14 mouse cellular contexts compared by ENCODE assay signal in genomic region chr13:44977059-44977458, GRCm38 (mm10). TPM values are rescaled to one million over a fixed set of nuclear protein-coding genes. Genes with fewer than 3 reads are reported as not detected.
A peak's percentile ranks its signal among the peaks of the same experiment; 100 is the strongest.
DNase-seq lines count a peak whose midpoint lies in the region; ATAC-seq and TF ChIP-seq lines count a peak whose summit lies in the region.
"Had no signal": no experiment of that assay in that cellular context is flagged by ENCODE, and none has a peak within 500 bp of the region (broad histone marks: within the 10 kb centered on the region; RNA-seq: fewer than 3 reads in every experiment).

No protein-coding gene starts in this region.

- no peak for TF ChIP-seq POLR2A in heart, adult 2 months (IDR thresholded peaks at IDR 0.05; ENCODE audit: insufficient read depth, low read depth, low read length)

- DNase-seq in midbrain, embryonic 11.5 days (ENCODE audit: low spot score, missing footprints) = peak; percentile 86
- no peak for DNase-seq in midbrain, embryonic 10.5 days (ENCODE audit: low spot score)
- DNase-seq in forebrain, postnatal 0 days = peak; percentile 50
- peak; percentile 74 for DNase-seq in midbrain, embryonic 14.5 days
- peak; percentile 59 for DNase-seq in retina, postnatal 1 day
- no peak for DNase-seq in heart, adult 2 months
- DNase-seq in gastrocnemius, adult 18-20 months (ENCODE audit: low spot score) = no peak
- DNase-seq: cerebellum, adult 18-20 months had no signal

- H3K4me3 ChIP-seq in midbrain, embryonic 11.5 days (ENCODE audit: low read depth, low read length) = no peak overlapping the region
- no peak overlapping the region for H3K4me3 ChIP-seq in midbrain, embryonic 10.5 days
- no peak overlapping the region for H3K4me3 ChIP-seq in forebrain, postnatal 0 days (ENCODE audit: low read depth, low read length)
- H3K4me3 ChIP-seq in midbrain, embryonic 14.5 days (replicated peaks; ENCODE audit: low read depth, low read length) = no peak overlapping the region
- no peak overlapping the region for H3K4me3 ChIP-seq in heart, adult 2 months
- H3K4me3 ChIP-seq: erythroblast, embryonic 14.5 days; kidney, embryonic 15.5 days; lung, embryonic 15.5 days; myocyte had no signal

- H3K27ac ChIP-seq in midbrain, embryonic 11.5 days (ENCODE audit: low read depth, low read length) = no peak overlapping the region
- no peak overlapping the region for H3K27ac ChIP-seq in midbrain, embryonic 10.5 days (replicated peaks)
- H3K27ac ChIP-seq in forebrain, postnatal 0 days (ENCODE audit: low read depth, low read length) = peak overlapping the region; percentile 36
- peak overlapping the region; percentile 58 for H3K27ac ChIP-seq in midbrain, embryonic 14.5 days (replicated peaks; ENCODE audit: low read depth, low read length)
- H3K27ac ChIP-seq in heart, adult 2 months = no peak overlapping the region
- H3K27ac ChIP-seq: kidney, embryonic 15.5 days; lung, embryonic 15.5 days had no signal

- no peaks in the 10 kb centered on the region for H3K27me3 ChIP-seq in midbrain, embryonic 11.5 days (ENCODE audit: control insufficient read depth, insufficient read depth, low read length)
- no peaks in the 10 kb centered on the region for H3K27me3 ChIP-seq in midbrain, embryonic 10.5 days (ENCODE audit: low read depth, poor library complexity, severe bottlenecking)
- no peaks in the 10 kb centered on the region for H3K27me3 ChIP-seq in forebrain, postnatal 0 days (ENCODE audit: insufficient read depth, low read length)
- H3K27me3 ChIP-seq in midbrain, embryonic 14.5 days (ENCODE audit: control insufficient read depth, insufficient read depth, low read length) = no peaks in the 10 kb centered on the region
- H3K27me3 ChIP-seq in heart, adult 2 months (ENCODE audit: control insufficient read depth, insufficient read depth, low read length) = no peaks in the 10 kb centered on the region
- H3K27me3 ChIP-seq: kidney, embryonic 15.5 days; lung, embryonic 15.5 days had no signal

- no peak for TF ChIP-seq EP300 in heart, adult 2 months (IDR thresholded peaks at IDR 0.05; ENCODE audit: insufficient read depth, low read depth, low read length)

- H3K36me3 ChIP-seq in midbrain, embryonic 11.5 days (ENCODE audit: control insufficient read depth, insufficient read depth, low read length) = no peaks in the 10 kb centered on the region
- peaks cover 17% of the 10 kb centered on the region for H3K36me3 ChIP-seq in midbrain, embryonic 10.5 days
- no peaks in the 10 kb centered on the region for H3K36me3 ChIP-seq in forebrain, postnatal 0 days (ENCODE audit: insufficient read depth)
- H3K36me3 ChIP-seq in midbrain, embryonic 14.5 days (ENCODE audit: control insufficient read depth, insufficient read depth, low read length) = peaks cover 3% of the 10 kb centered on the region; the same call in 1 of the 2 replicates
- H3K36me3 ChIP-seq in heart, adult 2 months (ENCODE audit: control insufficient read depth, insufficient read depth, low read length) = no peaks in the 10 kb centered on the region; the same call in 1 of the 2 replicates
- H3K36me3 ChIP-seq: lung, embryonic 15.5 days had no signal

- no peak for TF ChIP-seq CTCF in forebrain, postnatal 0 days (IDR thresholded peaks at IDR 0.05; ENCODE audit: low read depth)
- no peak for TF ChIP-seq CTCF in heart, adult 2 months (IDR thresholded peaks at IDR 0.05)

- no peak for ATAC-seq in midbrain, embryonic 11.5 days (ENCODE audit: low FRiP score)
- peak; percentile 85 for ATAC-seq in forebrain, postnatal 0 days
- ATAC-seq in midbrain, embryonic 14.5 days (ENCODE audit: low FRiP score, low TSS enrichment) = no peak

- intact Hi-C loops in heart, adult 2 months (cut with DNase I) = loop anchor here (5.0 to 10.0 kb wide), 2 partner anchors 1112 to 1180 kb away; no protein-coding TSS in a partner anchor

- H3K4me1 ChIP-seq in midbrain, embryonic 11.5 days (ENCODE audit: control insufficient read depth, insufficient read depth, low read length) = peaks cover 2% of the 10 kb centered on the region; the same call in 1 of the 2 replicates
- H3K4me1 ChIP-seq in midbrain, embryonic 10.5 days = peaks cover 10% of the 10 kb centered on the region; the same call in 1 of the 2 replicates
- H3K4me1 ChIP-seq in forebrain, postnatal 0 days (ENCODE audit: insufficient read depth) = no peaks in the 10 kb centered on the region
- H3K4me1 ChIP-seq in midbrain, embryonic 14.5 days (ENCODE audit: control insufficient read depth, insufficient read depth, low read length) = peaks cover 9% of the 10 kb centered on the region; the same call in 1 of the 2 replicates
- H3K4me1 ChIP-seq in heart, adult 2 months (ENCODE audit: control insufficient read depth, insufficient read depth, low read length) = peaks cover 2% of the 10 kb centered on the region
- H3K4me1 ChIP-seq: kidney, embryonic 15.5 days; lung, embryonic 15.5 days had no signal

- H3K9me3 ChIP-seq in midbrain, embryonic 11.5 days (ENCODE audit: control insufficient read depth, low read length) = no peaks in the 10 kb centered on the region
- H3K9me3 ChIP-seq in midbrain, embryonic 10.5 days (replicated peaks) = no peaks in the 10 kb centered on the region
- H3K9me3 ChIP-seq in forebrain, postnatal 0 days (ENCODE audit: low read length) = no peaks in the 10 kb centered on the region
- H3K9me3 ChIP-seq in midbrain, embryonic 14.5 days (ENCODE audit: control insufficient read depth, low read length) = no peaks in the 10 kb centered on the region
- H3K9me3 ChIP-seq: G1E; kidney, embryonic 15.5 days; lung, embryonic 15.5 days had no signal

- no peak overlapping the region for H3K4me2 ChIP-seq in midbrain, embryonic 11.5 days
- H3K4me2 ChIP-seq in forebrain, postnatal 0 days (ENCODE audit: low read depth) = no peak overlapping the region
- H3K4me2 ChIP-seq in midbrain, embryonic 14.5 days (ENCODE audit: low read length) = no peak overlapping the region
- H3K4me2 ChIP-seq: kidney, embryonic 15.5 days; liver, embryonic 11.5 days; lung, embryonic 15.5 days had no signal

- H3K79me2 ChIP-seq in heart, adult 2 months (replicated peaks; ENCODE audit: control insufficient read depth, insufficient read depth, low read length) = no peaks in the 10 kb centered on the region

- 59% methylated on average over 2 of the region's 2 CpGs for WGBS in midbrain, embryonic 11.5 days
- WGBS in midbrain, embryonic 10.5 days = 72% methylated on average over 2 of the region's 2 CpGs
- WGBS in forebrain, postnatal 0 days = 26% methylated on average over 2 of the region's 2 CpGs
- 14% methylated on average over 2 of the region's 2 CpGs for WGBS in midbrain, embryonic 14.5 days
- 80% methylated on average over 2 of the region's 2 CpGs for WGBS in heart, adult 2 months

- no peak overlapping the region for H3K9ac ChIP-seq in midbrain, embryonic 11.5 days (ENCODE audit: low read length)
- no peak overlapping the region for H3K9ac ChIP-seq in forebrain, postnatal 0 days
- no peak overlapping the region for H3K9ac ChIP-seq in midbrain, embryonic 14.5 days (replicated peaks; ENCODE audit: low read length)
- no peak overlapping the region for H3K9ac ChIP-seq in heart, adult 2 months (ENCODE audit: low read depth, low read length)
- H3K9ac ChIP-seq: kidney, embryonic 15.5 days; lung, embryonic 15.5 days had no signal

RNA-seq across cellular contexts. Expression of gene Dtnbp1, which starts 24.9 kb away (rescaled TPM):
- polyA plus RNA-seq in midbrain, embryonic 11.5 days (2014; fragmentation: Nextera tagmentation; extraction: Ambion mirVana) = 68.9 and 69.5 TPM in 2 replicates
- 74.1 and 75.7 TPM in 2 replicates for polyA plus RNA-seq in midbrain, embryonic 10.5 days (2016; fragmentation: Nextera tagmentation; extraction: Ambion mirVana)
- total RNA-seq in forebrain, postnatal 0 days (2014; rRNA removed) = 80.9 and 84.9 TPM in 2 replicates
- 121 and 130 TPM in 2 replicates for polyA plus RNA-seq in forebrain, postnatal 0 days (2015; fragmentation: Nextera tagmentation; extraction: Ambion mirVana)
- 131 and 149 TPM in 2 replicates for polyA plus RNA-seq in midbrain, embryonic 14.5 days (2014; fragmentation: Nextera tagmentation; extraction: Ambion mirVana)
- total RNA-seq in heart, adult 2 months (2021) = 100 to 1,000 TPM; 107 to 139 TPM
- polyA plus RNA-seq in heart, adult 2 months (2012; rRNA removed) = 122 and 163 TPM in 2 replicates
- 10 to 100 TPM; 66.3 to 78.4 TPM for total RNA-seq in gastrocnemius, adult 18-20 months (2021)

Comparison
In these comparisons a context has a peak if more than half of its experiments do, and no peak if none do; other contexts are left out.
1. DNase-seq: peak in midbrain, embryonic 11.5 days (single experiment), forebrain, postnatal 0 days (single experiment), midbrain, embryonic 14.5 days (single experiment) and retina, postnatal 1 day (single experiment); none in midbrain, embryonic 10.5 days (single experiment), heart, adult 2 months (0 of 2) and gastrocnemius, adult 18-20 months (single experiment).
2. H3K27ac ChIP-seq: peak in forebrain, postnatal 0 days (single experiment) and midbrain, embryonic 14.5 days (single experiment); none in midbrain, embryonic 11.5 days (single experiment), midbrain, embryonic 10.5 days (single experiment) and heart, adult 2 months (single experiment).